Mouse (Mus musculus): Measurements from ENCODE around the gene Gm28047.

DNA sequence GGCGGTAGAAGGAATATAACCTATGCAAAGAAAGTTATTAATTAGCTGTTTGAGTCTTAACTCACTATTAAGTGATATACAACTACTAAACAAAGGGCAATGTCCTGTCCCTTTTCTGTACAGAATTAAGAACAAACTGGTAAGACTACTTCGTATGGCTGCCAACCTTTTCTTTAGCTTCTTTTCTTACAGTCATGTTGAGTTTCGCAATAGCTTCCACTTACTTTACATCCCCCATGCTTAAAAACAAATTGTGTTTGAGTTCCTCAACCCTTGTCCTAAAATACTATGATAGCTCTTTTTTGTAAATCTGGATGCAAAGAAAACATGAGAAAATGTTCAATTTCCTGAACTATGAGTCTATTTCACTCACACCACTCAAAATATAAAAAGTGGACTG, 1.7 kb downstream of the Gm28047 start:
- TF ChIP-seq CTCF (IDR thresholded peaks at IDR 0.05; ENCODE audit: insufficient read depth, low read depth, low read length): no peak
- no peak for TF ChIP-seq POLR2A (IDR thresholded peaks at IDR 0.05; ENCODE audit: insufficient read depth, low read depth, low read length)

Measured in olfactory bulb, adult 2 months (tissue).